Mouse (Mus musculus) granulocyte monocyte progenitor cell, adult 5-6 weeks (primary cell): ENCODE results near the gene Gtf2b. TPM values are rescaled to one million over a fixed set of nuclear protein-coding genes. Genes with fewer than 3 reads are reported as not detected.

Source experiments
- ATAC-seq: replicated peaks from 2 replicates; pipeline ENCODE4 v1.8.0; 2016; ENCODE audit warnings: mild to moderate bottlenecking, moderate TSS enrichment, inconsistent platforms; ENCODE audit not compliant: poor library complexity, severe bottlenecking
- total RNA-seq, 2 experiments: library from RNA; stranded (forward) in 1 of 2; stranded (reverse) in 1 of 2; fragments of 200-712, 200-1000 nt in 1 of 2; fragments of >200 nt in 1 of 2; fragmentation: Nextera tagmentation in 1 of 2; gene quantifications; 2 replicates each; pipeline ENCODE4 v1.2.3; 2014 to 2017

Gtf2b gene
- total RNA-seq (2014; fragmentation: Nextera tagmentation): 66.2 and 75.2 TPM in 2 replicates
- 127 and 139 TPM in 2 replicates for total RNA-seq (2017)

GRCm38 (mm10) chr3:142764995-142765777, at the start of gene Gtf2b:
Gtf2b (plus strand) TSS chr3:142765045.
- ATAC-seq: peak; percentile 86

- ATAC-seq: no peak
Measured at GRCm38 (mm10) chr3:142725481-142725880, 39.4 kb upstream of the Gtf2b start.

GRCm38 (mm10) chr3:142725969-142726672, 38.7 kb upstream of the Gtf2b start:
- ATAC-seq: no peak

- no peak for ATAC-seq
Measured at GRCm38 (mm10) chr3:142734291-142734690, 30.6 kb upstream of the Gtf2b start.

GRCm38 (mm10) chr3:142740896-142741295, 23.9 kb upstream of the Gtf2b start:
- no peak for ATAC-seq

- ATAC-seq: peak; percentile 80
Measured at GRCm38 (mm10) chr3:142743973-142744898, 20.6 kb upstream of the Gtf2b start.

- no peak for ATAC-seq
Measured at GRCm38 (mm10) chr3:142745076-142745475, 19.8 kb upstream of the Gtf2b start.

GRCm38 (mm10) chr3:142747673-142748072, 17.2 kb upstream of the Gtf2b start:
- no peak for ATAC-seq

- ATAC-seq: no peak
Measured at GRCm38 (mm10) chr3:142749131-142749530, 15.7 kb upstream of the Gtf2b start.

GRCm38 (mm10) chr3:142755132-142755867, 9.5 kb upstream of the Gtf2b start:
- no peak for ATAC-seq

- ATAC-seq: no peak
Measured at GRCm38 (mm10) chr3:142757841-142758240, 7.0 kb upstream of the Gtf2b start.

GRCm38 (mm10) chr3:142758593-142758992, 6.3 kb upstream of the Gtf2b start:
- ATAC-seq: no peak

- no peak for ATAC-seq
Measured at GRCm38 (mm10) chr3:142760356-142760755, 4.5 kb upstream of the Gtf2b start.

GRCm38 (mm10) chr3:142765778-142766165, 927 bp downstream of the Gtf2b start:
- peak; percentile 2; the same call in 1 of the 2 replicates for ATAC-seq

GRCm38 (mm10) chr3:142768498-142768897, 3.7 kb downstream of the Gtf2b start:
- ATAC-seq: no peak

- no peak for ATAC-seq
Measured at GRCm38 (mm10) chr3:142770518-142770917, 5.7 kb downstream of the Gtf2b start.

GRCm38 (mm10) chr3:142773538-142774191, 8.8 kb downstream of the Gtf2b start:
- ATAC-seq: no peak

GRCm38 (mm10) chr3:142777227-142777626, 12.4 kb downstream of the Gtf2b start:
- no peak for ATAC-seq

- no peak for ATAC-seq
Measured at GRCm38 (mm10) chr3:142786423-142787072, 21.7 kb downstream of the Gtf2b start.
